Mouse (Mus musculus) E14TG2a.4 (cell line): ENCODE measurements around the gene Dapp1.

Source experiments
- H3K27me3 ChIP-seq: 2 replicates; pipeline ENCODE4 v1.6.1; 2014; ENCODE audit warnings: low read length, control low read depth; ENCODE audit not compliant: insufficient read depth
- H3K36me3 ChIP-seq: 2 replicates; pipeline ENCODE4 v1.6.1; 2014; ENCODE audit warnings: low read length, control low read depth; ENCODE audit not compliant: insufficient read depth
- H3K4me1 ChIP-seq: replicated peaks from 2 replicates; pipeline ENCODE4 v1.6.1; 2014; ENCODE audit warnings: low read depth, low read length, control low read depth
- H3K4me3 ChIP-seq: replicated peaks from 2 replicates; pipeline ENCODE4 v1.5.1; 2014; ENCODE audit warnings: mild to moderate bottlenecking, low read length
- H3K9me3 ChIP-seq: 2 replicates; pipeline ENCODE4 v1.6.1; 2014; ENCODE audit warnings: low read length, control low read depth
- CTCF ChIP-seq: conservative IDR thresholded peaks from 2 replicates; pipeline ENCODE4 v1.5.1; 2014; ENCODE audit warnings: low read length
- NANOG ChIP-seq: IDR thresholded peaks from 2 replicates; pipeline ENCODE4 v1.6.1; 2014; ENCODE audit warnings: borderline replicate concordance, low read length, mixed read lengths
- POU5F1 ChIP-seq: IDR thresholded peaks from 2 replicates; pipeline ENCODE4 v1.6.1; 2014; ENCODE audit warnings: low read length, borderline replicate concordance

Dapp1 gene

GRCm38 (mm10) chr3:137900149-137900548 is 81.2 kb downstream of the Dapp1 start:
- Histone ChIP-seq H3K4me3 (no peak overlapping the region), H3K4me1 (no peaks in the 10 kb centered on the region), H3K36me3 (peaks cover 17% of the 10 kb centered on the region), H3K9me3 (no peaks in the 10 kb centered on the region), H3K27me3 (no peaks in the 10 kb centered on the region)
- TF ChIP-seq CTCF (no peak), NANOG (no peak)

GRCm38 (mm10) chr3:137897685-137898084 is 83.7 kb downstream of the Dapp1 start:
- Histone ChIP-seq H3K4me3 (no peak overlapping the region), H3K27me3 (no peaks in the 10 kb centered on the region), H3K4me1 (no peaks in the 10 kb centered on the region), H3K36me3 (peaks cover 15% of the 10 kb centered on the region), H3K9me3 (no peaks in the 10 kb centered on the region)
- no peak for TF ChIP-seq POU5F1
- TF ChIP-seq CTCF = no peak
- TF ChIP-seq NANOG = no peak

- H3K27me3 ChIP-seq = no peaks in the 10 kb centered on the region
- TF ChIP-seq POU5F1 = no peak
- no peak for TF ChIP-seq CTCF
- TF ChIP-seq NANOG = no peak
- H3K4me1 ChIP-seq = peaks cover 4% of the 10 kb centered on the region
- no peak overlapping the region for H3K4me3 ChIP-seq
- peaks cover 10% of the 10 kb centered on the region; the same call in 1 of the 2 replicates for H3K36me3 ChIP-seq
- no peaks in the 10 kb centered on the region for H3K9me3 ChIP-seq
These were observed 84.5 kb downstream of the Dapp1 start for GRCm38 (mm10) chr3:137896867-137897266.

- TF ChIP-seq POU5F1 (no peak), NANOG (no peak), CTCF (no peak)
- H3K4me1 ChIP-seq = peaks cover 7% of the 10 kb centered on the region
- H3K36me3 ChIP-seq = peaks cover 10% of the 10 kb centered on the region; the same call in 1 of the 2 replicates
- H3K27me3 ChIP-seq = no peaks in the 10 kb centered on the region
- H3K9me3 ChIP-seq = no peaks in the 10 kb centered on the region
- H3K4me3 ChIP-seq = no peak overlapping the region
These were observed 85.0 kb downstream of the Dapp1 start for GRCm38 (mm10) chr3:137896386-137896785.

- TF ChIP-seq CTCF = peak; percentile 38
- no peak for TF ChIP-seq NANOG
- H3K36me3 ChIP-seq = peaks cover 10% of the 10 kb centered on the region; the same call in 1 of the 2 replicates
These were observed 86.1 kb downstream of the Dapp1 start for GRCm38 (mm10) chr3:137895196-137895595.

GRCm38 (mm10) chr3:137893789-137894188 is 87.6 kb downstream of the Dapp1 start:
- Histone ChIP-seq H3K27me3 (no peaks in the 10 kb centered on the region), H3K9me3 (no peaks in the 10 kb centered on the region), H3K4me1 (peaks cover 16% of the 10 kb centered on the region), H3K4me3 (no peak overlapping the region), H3K36me3 (peaks cover 18% of the 10 kb centered on the region; the same call in 1 of the 2 replicates)
- TF ChIP-seq POU5F1 = no peak
- no peak for TF ChIP-seq CTCF
- TF ChIP-seq NANOG = no peak

More at GRCm38 (mm10) chr3:137895196-137895595, 86.1 kb downstream of the Dapp1 start:
- Histone ChIP-seq H3K4me3 (no peak overlapping the region), H3K9me3 (no peaks in the 10 kb centered on the region), H3K27me3 (no peaks in the 10 kb centered on the region), H3K4me1 (peaks cover 11% of the 10 kb centered on the region)

GRCm38 (mm10) chr3:137892118-137892517 is 89.2 kb downstream of the Dapp1 start:
- Histone ChIP-seq H3K36me3 (0 out of 2 replicates have a peak, but pooled peaks cover 8% of the 10 kb centered on the region), H3K4me3 (no peak overlapping the region), H3K4me1 (peaks cover 30% of the 10 kb centered on the region), H3K27me3 (no peaks in the 10 kb centered on the region), H3K9me3 (no peaks in the 10 kb centered on the region)
- TF ChIP-seq CTCF = no peak
- TF ChIP-seq NANOG = no peak
- no peak for TF ChIP-seq POU5F1

GRCm38 (mm10) chr3:137891089-137891488 is 90.3 kb downstream of the Dapp1 start:
- no peak for TF ChIP-seq CTCF
- TF ChIP-seq NANOG = no peak
- TF ChIP-seq POU5F1 = no peak
- Histone ChIP-seq H3K9me3 (no peaks in the 10 kb centered on the region), H3K36me3 (0 out of 2 replicates have a peak, but pooled peaks cover 8% of the 10 kb centered on the region), H3K27me3 (no peaks in the 10 kb centered on the region), H3K4me1 (peaks cover 30% of the 10 kb centered on the region), H3K4me3 (no peak overlapping the region)

GRCm38 (mm10) chr3:137887961-137888360 is 93.4 kb downstream of the Dapp1 start:
- Histone ChIP-seq H3K36me3 (0 out of 2 replicates have a peak, but pooled peaks cover 8% of the 10 kb centered on the region), H3K9me3 (no peaks in the 10 kb centered on the region), H3K4me3 (no peak overlapping the region; the same call in 1 of the 2 replicates), H3K27me3 (no peaks in the 10 kb centered on the region), H3K4me1 (peaks cover 37% of the 10 kb centered on the region)
- TF ChIP-seq CTCF (no peak), POU5F1 (no peak), NANOG (no peak)
